Mouse (Mus musculus): ENCODE results near the gene Far1.

Far1 gene

GRCm38 (mm10) chr7:113513286-113513962, at the start of gene Far1:
TSS of gene Far1 (plus strand) at chr7:113513834.
- DNase-seq (ENCODE audit: low spot score): peak; percentile 98

DNA sequence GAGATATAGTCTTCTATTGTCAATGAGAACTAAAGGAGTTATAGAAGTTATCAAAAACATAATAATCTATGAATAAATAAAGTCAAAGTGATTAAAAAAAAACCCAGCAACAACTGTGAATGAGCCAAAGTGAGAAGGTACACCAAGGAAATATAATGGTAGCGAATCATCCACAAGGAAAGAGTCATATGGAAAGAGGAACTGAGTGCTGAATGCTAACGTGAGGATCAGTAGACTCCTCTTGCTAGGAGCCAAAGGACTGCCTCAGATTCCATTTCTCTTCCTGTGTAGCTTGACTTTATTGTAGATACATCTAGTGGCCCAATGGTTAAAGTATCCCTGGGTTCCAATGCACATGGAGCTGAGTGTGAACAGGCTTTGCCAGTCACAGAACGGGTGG, 45.3 kb upstream of the Far1 start:
- no peak for DNase-seq (ENCODE audit: low spot score)

DNA sequence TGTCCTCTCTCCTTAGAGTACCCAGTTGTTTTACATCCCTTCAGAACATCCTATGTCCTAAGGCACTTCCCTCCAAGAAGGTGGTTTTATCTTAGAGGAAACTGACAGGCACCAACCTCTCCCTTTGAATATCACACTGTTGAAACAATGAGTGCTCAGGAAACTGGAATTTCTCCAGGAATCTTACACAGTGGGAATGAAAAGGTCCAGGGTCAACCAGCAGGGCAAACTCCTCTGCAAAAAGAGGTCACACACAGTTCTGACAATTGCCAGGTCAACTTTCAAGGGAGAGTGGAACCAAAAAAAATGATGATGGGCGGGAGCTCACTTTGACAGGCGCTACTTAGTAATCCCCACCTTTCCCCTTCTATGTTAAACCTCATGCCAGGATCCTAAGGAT, 43.0 kb upstream of the Far1 start:
- no peak for DNase-seq (ENCODE audit: low spot score)

GRCm38 (mm10) chr7:113471653-113472052, 42.0 kb upstream of the Far1 start:
- DNase-seq (ENCODE audit: low spot score): no peak

DNA sequence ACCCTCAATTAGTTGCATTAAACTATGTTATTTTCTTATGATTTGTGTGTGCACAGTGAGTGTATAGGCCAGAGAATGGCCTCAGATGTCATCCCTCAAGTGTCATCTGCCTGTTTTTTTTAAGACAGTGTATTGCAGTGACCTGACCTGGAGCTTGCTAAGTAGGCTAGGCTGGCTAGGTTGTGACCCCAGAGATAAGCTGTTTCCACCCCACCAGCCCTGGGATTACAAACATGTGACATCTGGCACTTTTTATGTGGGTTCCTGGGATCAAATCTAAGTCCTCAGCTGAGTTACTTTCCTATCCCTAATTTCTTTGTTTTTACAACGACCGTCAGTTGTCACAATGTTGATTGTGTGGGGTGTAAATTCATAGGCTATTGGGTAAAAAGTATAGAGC, 17.8 kb upstream of the Far1 start:
- DNase-seq (ENCODE audit: low spot score): no peak

DNA sequence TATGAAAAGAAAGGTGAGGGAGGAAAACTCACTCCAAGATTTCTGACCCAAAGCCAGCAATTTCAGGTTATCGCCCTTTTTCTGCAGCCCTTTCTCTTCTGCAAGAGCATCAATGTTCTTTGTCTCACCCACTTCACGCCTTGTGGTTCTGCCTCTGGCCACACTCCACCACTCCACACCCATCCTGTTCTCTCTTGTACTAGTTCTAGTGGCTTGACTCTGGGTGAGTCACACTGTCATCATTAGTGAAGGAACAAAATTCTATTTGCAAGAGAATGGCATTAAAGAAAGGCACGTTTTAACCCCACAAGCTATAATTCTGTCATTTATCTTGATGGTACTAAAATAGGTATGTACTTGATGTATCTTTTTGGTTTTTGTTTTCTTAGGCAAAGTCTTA, 15.2 kb upstream of the Far1 start:
- DNase-seq (ENCODE audit: low spot score): no peak

- DNase-seq (ENCODE audit: low spot score): no peak
These were observed 13.8 kb upstream of the Far1 start for GRCm38 (mm10) chr7:113499821-113500220.

DNA sequence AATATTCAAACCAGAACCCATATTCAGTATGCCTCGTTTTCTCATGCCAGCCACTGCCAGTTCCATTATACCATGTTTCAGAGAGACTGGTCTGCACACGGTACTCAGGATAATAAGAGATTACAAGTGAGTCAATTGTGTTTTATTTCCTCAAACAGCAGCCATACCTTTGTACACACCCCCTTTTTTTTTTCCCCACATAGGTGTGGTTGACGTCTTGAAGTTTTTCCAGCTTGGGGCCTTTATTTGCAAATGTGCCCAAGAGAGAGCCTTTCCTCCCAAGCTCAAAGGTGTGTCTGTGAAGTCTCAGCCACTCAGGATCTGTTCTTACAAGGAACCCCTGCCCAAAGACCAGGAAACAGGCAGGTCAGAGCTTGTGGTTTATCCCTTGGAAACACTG, 11.2 kb upstream of the Far1 start:
- no peak for DNase-seq (ENCODE audit: low spot score)

DNA sequence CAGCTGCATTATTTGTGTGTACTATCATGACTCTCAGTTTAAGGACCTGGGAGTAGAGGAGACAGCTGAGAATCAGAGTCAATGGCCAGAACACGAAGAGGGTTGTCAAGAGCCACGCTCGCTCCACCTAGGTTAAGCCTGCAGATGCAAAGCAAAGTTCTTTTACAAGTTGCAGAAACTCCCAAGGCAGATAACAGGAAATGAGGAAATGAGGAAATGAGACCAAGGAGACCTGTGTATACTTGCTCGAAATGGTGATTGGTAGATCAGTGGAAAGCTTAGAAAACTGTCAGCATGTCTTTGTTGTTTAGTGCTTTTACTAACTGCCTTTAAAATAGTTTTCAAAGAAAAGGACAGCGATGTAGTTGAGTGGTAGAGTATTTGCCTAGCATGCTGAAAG, 8.6 kb upstream of the Far1 start:
- DNase-seq (ENCODE audit: low spot score): no peak

DNA sequence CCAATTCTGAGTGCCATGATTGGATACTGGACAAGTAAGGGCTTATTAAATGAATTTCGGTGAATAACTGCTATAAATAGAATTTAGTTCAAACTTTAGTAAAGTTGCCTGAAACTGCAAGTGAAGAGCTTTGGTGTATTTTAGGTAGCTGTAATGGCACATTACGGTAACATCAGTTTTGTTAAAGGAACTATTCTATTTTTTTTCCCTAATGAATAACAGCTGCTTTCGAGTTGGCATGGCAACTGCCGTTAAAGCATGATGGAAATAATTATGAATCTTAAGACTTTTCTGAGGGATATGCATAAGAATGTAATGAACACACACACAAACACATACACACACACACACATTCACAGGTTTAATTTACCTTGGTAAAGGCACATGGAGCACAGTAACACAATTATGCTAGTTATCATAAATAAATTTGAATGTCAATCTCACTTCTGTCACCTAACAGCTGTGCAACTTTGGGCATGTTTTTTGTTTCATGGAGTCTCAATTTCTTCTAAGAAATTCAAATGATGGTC, 8.1 kb upstream of the Far1 start:
- no peak for DNase-seq (ENCODE audit: low spot score)

DNA sequence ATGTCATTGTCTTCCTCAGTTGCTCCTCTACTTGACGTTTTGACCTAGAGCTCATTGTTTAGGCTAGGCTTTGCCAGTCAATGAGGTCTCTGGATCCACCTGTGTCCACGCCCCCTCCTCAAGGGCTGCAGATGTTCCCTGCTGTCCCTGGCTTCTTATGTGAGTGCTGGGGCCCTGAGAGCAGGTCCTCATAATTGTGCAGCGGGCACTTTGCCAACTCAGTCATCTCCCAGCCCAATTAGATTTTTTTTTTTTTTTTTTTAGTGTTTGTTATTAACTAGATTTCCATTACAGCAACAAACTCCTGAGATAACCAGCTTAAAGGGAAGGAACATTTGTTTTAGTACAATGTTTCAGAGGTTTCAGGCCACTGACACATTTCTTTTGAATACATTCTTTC, 5.8 kb upstream of the Far1 start:
- no peak for DNase-seq (ENCODE audit: low spot score)

- DNase-seq (ENCODE audit: low spot score): no peak
These were observed 2.2 kb upstream of the Far1 start for GRCm38 (mm10) chr7:113511396-113511795.

DNA sequence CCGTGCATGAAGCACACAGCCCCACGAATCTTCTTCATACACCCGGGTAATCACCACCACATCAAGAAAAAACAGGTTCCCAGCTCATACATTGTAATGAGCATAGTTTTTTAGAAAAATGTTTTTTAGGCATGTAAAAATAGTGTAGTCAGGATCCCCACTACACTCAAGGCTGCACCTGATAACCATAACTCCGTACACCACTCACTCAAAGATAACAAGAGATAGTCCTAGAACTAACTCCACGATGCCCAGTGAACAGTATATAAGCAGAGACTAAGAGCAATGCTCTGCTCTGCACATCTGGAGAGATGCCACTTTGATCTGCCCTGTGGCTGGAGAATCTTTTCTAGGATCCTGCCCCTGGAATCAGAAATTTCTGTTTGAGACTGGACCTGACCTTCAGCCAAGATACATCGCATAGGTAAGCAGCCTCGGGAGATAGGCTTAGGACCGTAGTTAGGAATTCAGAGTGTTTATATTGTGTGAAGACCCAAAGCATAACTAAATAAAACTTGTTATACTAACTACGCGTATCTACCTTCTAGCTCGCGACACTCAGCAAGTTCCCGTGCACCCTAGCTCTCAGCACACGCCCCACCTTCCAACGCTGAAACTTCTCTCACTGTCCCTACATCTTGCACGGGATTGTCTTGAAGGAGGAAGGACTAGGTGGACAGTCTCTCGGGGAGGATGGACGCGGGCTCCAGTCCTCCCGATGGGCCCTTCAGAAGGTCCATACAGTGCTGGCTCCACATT, 928 bp upstream of the Far1 start:
- DNase-seq (ENCODE audit: low spot score): no peak

DNA sequence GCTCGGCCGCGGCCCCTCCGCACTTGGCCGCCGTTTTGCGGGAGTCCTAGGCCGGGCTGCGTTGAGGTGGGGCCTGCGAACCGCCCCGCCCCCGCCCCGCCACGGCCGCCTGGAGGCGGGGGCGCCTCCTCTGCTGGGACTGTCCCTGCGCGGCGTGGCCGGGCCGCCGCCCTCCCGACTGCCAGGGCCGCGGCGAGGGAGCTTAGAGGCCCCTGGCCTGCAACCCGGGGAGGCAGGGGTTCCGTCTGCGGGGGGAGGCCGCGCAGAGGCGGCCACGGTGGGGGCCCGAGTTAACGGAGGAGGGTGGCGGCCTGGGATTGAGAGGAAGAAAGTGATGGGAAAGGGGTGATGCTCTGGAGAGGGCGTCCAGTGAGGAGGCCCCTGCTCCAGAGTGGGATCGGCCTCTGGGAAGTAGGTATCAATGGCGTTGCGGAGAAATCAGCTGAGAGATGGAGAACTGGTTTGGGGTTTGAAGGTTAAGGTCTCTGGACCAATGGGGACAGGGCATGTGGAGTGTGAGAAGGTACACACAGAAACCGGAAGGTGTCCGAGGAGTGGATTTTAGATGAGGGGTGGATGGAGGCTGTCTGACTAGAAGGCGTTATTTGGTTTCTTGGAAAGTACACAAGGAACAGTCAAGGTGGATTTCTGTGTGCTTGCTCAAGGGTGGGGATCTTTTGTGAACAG, 472 bp downstream of the Far1 start:
- DNase-seq (ENCODE audit: low spot score): peak; percentile 12

- no peak for DNase-seq (ENCODE audit: low spot score)
These were observed 2.2 kb downstream of the Far1 start for GRCm38 (mm10) chr7:113515831-113516230.

DNA sequence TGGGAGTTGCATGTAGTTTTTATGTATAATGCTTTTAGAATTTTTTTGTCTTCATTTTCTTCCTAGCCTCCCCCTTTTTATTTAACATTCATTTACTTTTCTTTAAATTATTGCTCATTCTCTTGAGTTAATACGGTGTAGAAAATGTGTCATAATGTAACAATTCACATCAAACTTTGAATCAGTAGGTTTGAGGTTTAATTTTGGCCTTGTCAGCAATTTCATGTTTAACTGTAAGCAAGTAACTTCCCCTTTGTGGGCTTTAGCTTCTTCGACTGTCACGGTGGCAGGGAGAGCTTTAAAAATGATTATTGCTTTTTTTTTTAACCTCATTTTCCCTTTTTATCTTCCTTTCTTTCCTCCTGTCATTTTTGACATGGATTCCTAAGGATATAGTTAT, 4.8 kb downstream of the Far1 start:
- DNase-seq (ENCODE audit: low spot score): no peak

DNA sequence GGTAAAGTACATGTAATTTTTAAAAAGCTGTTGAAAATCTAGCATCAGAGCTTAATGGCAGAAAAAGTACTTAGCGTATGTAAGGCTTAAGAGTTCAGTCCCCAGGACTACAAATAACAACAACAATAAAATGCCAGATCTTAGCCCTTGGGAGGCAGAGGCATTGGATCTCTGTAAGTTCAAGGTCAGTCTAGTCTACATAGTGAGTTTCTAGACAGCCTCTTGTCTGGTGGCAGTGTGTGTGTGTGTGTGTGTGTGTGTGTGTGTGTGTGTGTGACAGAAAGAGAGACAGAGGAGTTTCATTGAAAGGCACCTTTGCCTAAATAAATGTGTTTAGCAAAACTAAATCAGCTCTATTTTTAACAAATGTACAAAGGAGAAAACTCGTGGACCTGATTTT, 5.3 kb downstream of the Far1 start:
- no peak for DNase-seq (ENCODE audit: low spot score)

- DNase-seq (ENCODE audit: low spot score): no peak
These were observed 29.5 kb downstream of the Far1 start for GRCm38 (mm10) chr7:113543158-113543557.

- DNase-seq (ENCODE audit: low spot score): no peak
These were observed 38.3 kb downstream of the Far1 start for GRCm38 (mm10) chr7:113551742-113552463.

GRCm38 (mm10) chr7:113552508-113552907, 38.9 kb downstream of the Far1 start:
- DNase-seq (ENCODE audit: low spot score): no peak

- no peak for DNase-seq (ENCODE audit: low spot score)
These were observed 42.5 kb downstream of the Far1 start for GRCm38 (mm10) chr7:113556138-113556537.

- no peak for DNase-seq (ENCODE audit: low spot score)
These were observed 53.3 kb downstream of the Far1 start for GRCm38 (mm10) chr7:113566892-113567291.

Measured in yolk sac, embryonic 10.5 days (tissue).